In genomic region chr7:89338350-89339141, GRCm38 (mm10) we compare ENCODE assay signal across 7 mouse cellular contexts.
DNase-seq lines count a peak whose midpoint lies in the region; ATAC-seq and TF ChIP-seq lines count a peak whose summit lies in the region.

No protein-coding gene starts in this region.

- no peaks in the 10 kb centered on the region for H3K9me3 ChIP-seq in intestine, postnatal 0 days (ENCODE audit: control insufficient read depth)
- H3K9me3 ChIP-seq in midbrain, embryonic 12.5 days = no peaks in the 10 kb centered on the region

- H3K9ac ChIP-seq in intestine, postnatal 0 days (ENCODE audit: low read depth, low read length) = peak overlapping the region; percentile 77
- peak overlapping the region; percentile 75 for H3K9ac ChIP-seq in midbrain, embryonic 12.5 days (replicated peaks)

- H3K4me1 ChIP-seq in intestine, postnatal 0 days (replicated peaks; ENCODE audit: control insufficient read depth, insufficient read depth, low read length) = peaks cover 12% of the 10 kb centered on the region; the same call in 1 of the 2 replicates
- H3K4me1 ChIP-seq in midbrain, embryonic 12.5 days = peaks cover 18% of the 10 kb centered on the region
- no peaks in the 10 kb centered on the region; the same call in 1 of the 2 replicates for H3K4me1 ChIP-seq in small intestine, adult 2 months (ENCODE audit: control insufficient read depth, insufficient read depth, insufficient read length, low read length)

- peak overlapping the region; percentile 90 for H3K27ac ChIP-seq in intestine, postnatal 0 days (ENCODE audit: low read depth, low read length)
- H3K27ac ChIP-seq in midbrain, embryonic 12.5 days (replicated peaks) = peak overlapping the region; percentile 62; the same call in 1 of the 2 replicates
- H3K27ac ChIP-seq in small intestine, adult 2 months (ENCODE audit: insufficient read depth, low read depth, low read length) = peak overlapping the region; percentile 74

- H3K4me3 ChIP-seq in intestine, postnatal 0 days (ENCODE audit: low read depth, low read length) = peak overlapping the region; percentile 94
- H3K4me3 ChIP-seq in midbrain, embryonic 12.5 days = peak overlapping the region; percentile 79
- peak overlapping the region; percentile 96 for H3K4me3 ChIP-seq in small intestine, adult 2 months (ENCODE audit: low read depth, low read length)

- DNase-seq in adrenal gland, adult 2 months = peak; percentile 97
- DNase-seq in embryo, embryonic 11.5 days (ENCODE audit: low read depth, low spot score) = peak; percentile 74
- DNase-seq in gastrocnemius, postnatal 4 days (ENCODE audit: low spot score in 2 of 2) = peak; percentile 82 to 93
- peak; percentile 91 for DNase-seq in left cerebral cortex, postnatal 4 days

- intact Hi-C loops in left cerebral cortex, postnatal 4 days (cut with DNase I) = no loop called here

- WGBS in intestine, postnatal 0 days = under 1% methylated on average over 57 of the region's 57 CpGs
- WGBS in midbrain, embryonic 12.5 days = under 1% methylated on average over 56 of the region's 57 CpGs
- WGBS in small intestine, adult 2 months = 1% methylated on average over 51 of the region's 57 CpGs

- H3K36me3 ChIP-seq in intestine, postnatal 0 days (ENCODE audit: control insufficient read depth, insufficient read depth) = no peaks in the 10 kb centered on the region
- H3K36me3 ChIP-seq in midbrain, embryonic 12.5 days = no peaks in the 10 kb centered on the region
- H3K36me3 ChIP-seq in small intestine, adult 2 months (ENCODE audit: control insufficient read depth, insufficient read depth, low read length) = no peaks in the 10 kb centered on the region

- TF ChIP-seq CTCF in intestine, postnatal 0 days (IDR thresholded peaks at IDR 0.05; ENCODE audit: low read depth) = peak; percentile 3; the same call in 1 of the 2 replicates
- TF ChIP-seq CTCF in small intestine, adult 2 months (IDR thresholded peaks at IDR 0.05; ENCODE audit: extremely low read depth, insufficient read length, insufficient replicate concordance, low read depth, low read length) = no peak

- H3K27me3 ChIP-seq in intestine, postnatal 0 days (replicated peaks; ENCODE audit: control insufficient read depth, insufficient read depth, low read length) = no peaks in the 10 kb centered on the region
- no peaks in the 10 kb centered on the region for H3K27me3 ChIP-seq in midbrain, embryonic 12.5 days
- no peaks in the 10 kb centered on the region for H3K27me3 ChIP-seq in small intestine, adult 2 months (ENCODE audit: control insufficient read depth, insufficient read depth, low read length)

- peak; percentile 92 for ATAC-seq in intestine, postnatal 0 days
- ATAC-seq in midbrain, embryonic 12.5 days (ENCODE audit: low FRiP score, low read depth) = peak; percentile 98

- peak; percentile 66; the same call in 1 of the 2 replicates for TF ChIP-seq POLR2A in small intestine, adult 2 months (IDR thresholded peaks at IDR 0.05; ENCODE audit: low read depth, low read length)

- peak overlapping the region; percentile 92 for H3K4me2 ChIP-seq in intestine, postnatal 0 days (replicated peaks; ENCODE audit: low read depth)
- H3K4me2 ChIP-seq in midbrain, embryonic 12.5 days (replicated peaks) = peak overlapping the region; percentile 89

Comparison
In these comparisons a context has a peak if more than half of its experiments do, and no peak if none do; other contexts are left out.
1. Peak in every context shown above with its lines: DNase-seq, ATAC-seq, H3K4me3 ChIP-seq and H3K27ac ChIP-seq.